Mouse (Mus musculus) erythroblast, adult 5-6 weeks (primary cell): Measurements from ENCODE around the gene Auts2. TPM values are rescaled to one million over a fixed set of nuclear protein-coding genes. Genes with fewer than 3 reads are reported as not detected.

ENCODE experiments used
- ATAC-seq: replicated peaks from 2 replicates; pipeline ENCODE4 v1.8.0; 2016; ENCODE audit warnings: moderate number of reproducible peaks, mild to moderate bottlenecking, moderate TSS enrichment, inconsistent platforms; ENCODE audit not compliant: poor library complexity, low FRiP score, severe bottlenecking
- total RNA-seq, 2 experiments: library from RNA; stranded (forward) in 1 of 2; stranded (reverse) in 1 of 2; fragments of 150-400 nt in 1 of 2; fragments of 200-764, 138-1000 nt in 1 of 2; gene quantifications; 2 replicates each; pipeline versions ENCODE4 v1.2.3 to v1.2.4; 2015 to 2017; ENCODE audit warnings: low replicate concordance in 2 of 2

Gene Auts2
- total RNA-seq, 2 experiments from 2014 or later, result 0.34 to 1.2 TPM

GRCm38 (mm10) chr5:131581110-131582050 lies 961.8 kb downstream of the Auts2 start:
- no peak for ATAC-seq

- ATAC-seq, result no peak
Measured at GRCm38 (mm10) chr5:131578737-131579136, 964.4 kb downstream of the Auts2 start.

GRCm38 (mm10) chr5:131575733-131576265 lies 967.3 kb downstream of the Auts2 start:
- no peak for ATAC-seq

GRCm38 (mm10) chr5:131575086-131575514 lies 968.0 kb downstream of the Auts2 start:
- no peak for ATAC-seq

GRCm38 (mm10) chr5:131574469-131575085 lies 968.6 kb downstream of the Auts2 start:
- ATAC-seq, result no peak

- ATAC-seq, result no peak
Measured at GRCm38 (mm10) chr5:131573296-131574177, 969.6 kb downstream of the Auts2 start.

GRCm38 (mm10) chr5:131566032-131566431 lies 977.1 kb downstream of the Auts2 start:
- no peak for ATAC-seq

- ATAC-seq, result no peak
Measured at GRCm38 (mm10) chr5:131563630-131564252, 979.4 kb downstream of the Auts2 start.

- no peak for ATAC-seq
Measured at GRCm38 (mm10) chr5:131560773-131561560, 982.2 kb downstream of the Auts2 start.

GRCm38 (mm10) chr5:131558403-131559174 lies 984.6 kb downstream of the Auts2 start:
- ATAC-seq, result no peak

- no peak for ATAC-seq
Measured at GRCm38 (mm10) chr5:131557591-131558385, 985.4 kb downstream of the Auts2 start.

- ATAC-seq, result no peak
Measured at GRCm38 (mm10) chr5:131548932-131549563, 994.1 kb downstream of the Auts2 start.

- ATAC-seq, result no peak
Measured at GRCm38 (mm10) chr5:131547926-131548325, 995.2 kb downstream of the Auts2 start.

- ATAC-seq, result no peak
Measured at GRCm38 (mm10) chr5:131546414-131546813, 996.7 kb downstream of the Auts2 start.

- no peak for ATAC-seq
Measured at GRCm38 (mm10) chr5:131544381-131544780, 998.8 kb downstream of the Auts2 start.

- no peak for ATAC-seq
Measured at GRCm38 (mm10) chr5:131538311-131538915, 1004.7 kb downstream of the Auts2 start.
